Mouse (Mus musculus) heart, embryonic 12.5 days (tissue): ENCODE data around the gene Sap18b. TPM values are rescaled to one million over a fixed set of nuclear protein-coding genes. Genes with fewer than 3 reads are reported as not detected.

Experiments
- ATAC-seq: fragments of 200-750 bp; cut with Nextera tagmentation; 2 replicates; pipeline ENCODE4 v1.8.0; 2017; ENCODE audit warnings: moderate TSS enrichment, moderate library complexity; ENCODE audit not compliant: insufficient number of reproducible peaks, low FRiP score
- H3K27ac ChIP-seq: fragments of 300-500 bp; sonication (generic); 2 replicates; pipeline ENCODE4 v1.5.1; 2016; ENCODE audit warnings: mild to moderate bottlenecking, moderate library complexity; ENCODE audit not compliant: poor library complexity, severe bottlenecking
- H3K27me3 ChIP-seq: fragments of 300-500 bp; sonication (generic); replicated peaks from 2 replicates; pipeline ENCODE4 v1.6.1; 2016; ENCODE audit warnings: mild to moderate bottlenecking, moderate library complexity
- H3K36me3 ChIP-seq: fragments of 300-500 bp; sonication (generic); 2 replicates; pipeline ENCODE4 v1.6.1; 2016; ENCODE audit warnings: mild to moderate bottlenecking, moderate library complexity
- H3K4me1 ChIP-seq: fragments of 300-500 bp; sonication (generic); replicated peaks from 2 replicates; pipeline ENCODE4 v1.6.1; 2016; ENCODE audit warnings: mild to moderate bottlenecking
- H3K4me2 ChIP-seq: fragments of 300-500 bp; sonication (generic); 2 replicates; pipeline ENCODE4 v1.6.1; 2016; ENCODE audit warnings: mild to moderate bottlenecking, moderate library complexity
- H3K4me3 ChIP-seq: fragments of 300-500 bp; sonication (generic); 2 replicates; pipeline ENCODE4 v1.5.1; 2016; ENCODE audit warnings: mild to moderate bottlenecking
- H3K9ac ChIP-seq: fragments of 300-500 bp; sonication (generic); 2 replicates; pipeline ENCODE4 v1.6.1; 2016; ENCODE audit warnings: mild to moderate bottlenecking, moderate library complexity
- H3K9me3 ChIP-seq: fragments of 300-500 bp; sonication (generic); replicated peaks from 2 replicates; pipeline ENCODE4 v1.6.1; 2016; ENCODE audit warnings: mild to moderate bottlenecking, moderate library complexity
- WGBS: fragments of 180-500 bp; shearing (Covaris S2); methylation state at CpG from one replicate; pipeline ENCODE4 v1.1.7; 2016; 5-methylcytosine and 5-hydroxymethylcytosine counted together
- polyA plus RNA-seq: library from polyadenylated mRNA; unstranded; fragments of >200 nt; fragmentation: Nextera tagmentation; extraction: Ambion mirVana; gene quantifications from 2 replicates; pipeline ENCODE4 v1.2.1, GENCODE M21; 2016

The Sap18b gene
- polyA plus RNA-seq, 1 experiment from 2014 or later, result 327 TPM

DNA sequence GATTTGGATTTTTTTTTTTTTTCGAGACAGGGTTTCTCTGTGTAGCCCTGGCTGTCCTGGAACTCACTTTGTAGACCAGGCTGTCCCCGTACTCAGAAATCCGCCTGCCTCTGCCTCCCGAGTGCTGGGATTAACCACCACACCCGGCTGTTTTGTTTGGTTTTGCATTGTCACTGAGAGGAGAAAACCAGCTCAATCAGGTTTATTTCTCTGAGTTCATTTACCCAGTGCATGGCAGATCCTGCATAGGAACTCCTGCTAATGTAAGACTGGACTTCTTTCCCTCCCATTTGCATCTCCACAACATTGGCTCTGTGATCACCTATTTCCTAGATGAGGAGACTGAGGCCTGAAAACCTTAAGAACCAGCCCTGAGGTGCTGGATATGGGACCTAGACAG is 3.0 kb upstream of the Sap18b start:
- WGBS, result 88% methylated on average over 5 of the region's 5 CpGs
- H3K36me3 ChIP-seq, result no peaks in the 10 kb centered on the region
- peak overlapping the region; percentile 54; the same call in 1 of the 2 replicates for H3K27ac ChIP-seq
- no peaks in the 10 kb centered on the region for H3K27me3 ChIP-seq
- ATAC-seq, result no peak
- H3K4me2 ChIP-seq, result no peak overlapping the region
- peaks cover 26% of the 10 kb centered on the region for H3K4me1 ChIP-seq
- H3K9ac ChIP-seq, result no peak overlapping the region
- H3K4me3 ChIP-seq, result no peak overlapping the region
- H3K9me3 ChIP-seq, result no peaks in the 10 kb centered on the region

DNA sequence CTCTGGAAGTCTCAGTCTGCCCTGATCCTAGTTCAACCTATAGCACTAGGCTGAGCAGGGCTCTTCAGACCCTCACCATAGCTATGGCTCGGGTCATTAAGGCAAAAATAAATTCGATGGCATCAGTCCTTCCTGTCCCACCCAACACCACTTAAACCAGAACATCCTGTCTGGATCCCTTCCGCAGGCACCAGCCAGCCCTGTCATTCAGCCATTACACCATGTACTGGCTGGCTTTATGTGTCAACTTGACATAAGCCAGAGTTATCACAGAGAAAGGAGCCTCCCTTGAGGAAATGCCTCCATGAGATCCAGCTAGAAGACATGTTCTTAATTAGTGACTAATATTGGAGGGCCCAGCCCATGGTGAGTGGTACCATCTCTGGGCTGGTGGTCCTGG is 2.4 kb upstream of the Sap18b start:
- ATAC-seq, result peak; percentile 50; the same call in 1 of the 2 replicates

DNA sequence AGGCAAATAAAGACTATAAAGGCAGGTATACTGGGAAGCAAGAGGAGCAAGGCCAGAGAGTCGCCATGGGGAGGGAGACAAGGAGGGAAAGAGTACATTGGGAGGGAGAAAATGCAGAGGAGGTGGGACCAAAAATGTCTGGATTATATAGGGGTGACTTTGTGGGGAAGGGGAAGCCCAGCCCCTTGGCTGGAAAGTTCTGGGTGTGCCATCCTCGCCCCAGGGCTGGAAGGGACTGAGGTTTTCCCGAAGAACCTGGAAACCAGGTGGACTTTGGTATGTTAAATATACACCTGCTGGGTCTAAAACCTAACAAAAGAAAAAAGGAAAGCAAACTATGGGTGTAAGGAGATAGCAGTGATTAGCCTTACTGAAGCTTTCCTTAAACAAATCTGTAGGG is 5.0 kb downstream of the Sap18b start:
- Histone ChIP-seq H3K4me3 (no peak overlapping the region), H3K9me3 (no peaks in the 10 kb centered on the region), H3K36me3 (no peaks in the 10 kb centered on the region), H3K27ac (no peak overlapping the region), H3K4me2 (no peak overlapping the region), H3K27me3 (no peaks in the 10 kb centered on the region), H3K4me1 (peaks cover 21% of the 10 kb centered on the region), H3K9ac (no peak overlapping the region)
- 80% methylated on average over 3 of the region's 3 CpGs for WGBS
- ATAC-seq, result no peak

More for the DNA sequence above, 2.4 kb upstream of the Sap18b start:
- 22% methylated on average over 3 of the region's 3 CpGs for WGBS
- Histone ChIP-seq H3K27me3 (no peaks in the 10 kb centered on the region), H3K36me3 (no peaks in the 10 kb centered on the region), H3K4me1 (peaks cover 23% of the 10 kb centered on the region), H3K4me3 (no peak overlapping the region), H3K9me3 (no peaks in the 10 kb centered on the region), H3K4me2 (no peak overlapping the region), H3K27ac (peak overlapping the region; percentile 54; the same call in 1 of the 2 replicates), H3K9ac (no peak overlapping the region)

DNA sequence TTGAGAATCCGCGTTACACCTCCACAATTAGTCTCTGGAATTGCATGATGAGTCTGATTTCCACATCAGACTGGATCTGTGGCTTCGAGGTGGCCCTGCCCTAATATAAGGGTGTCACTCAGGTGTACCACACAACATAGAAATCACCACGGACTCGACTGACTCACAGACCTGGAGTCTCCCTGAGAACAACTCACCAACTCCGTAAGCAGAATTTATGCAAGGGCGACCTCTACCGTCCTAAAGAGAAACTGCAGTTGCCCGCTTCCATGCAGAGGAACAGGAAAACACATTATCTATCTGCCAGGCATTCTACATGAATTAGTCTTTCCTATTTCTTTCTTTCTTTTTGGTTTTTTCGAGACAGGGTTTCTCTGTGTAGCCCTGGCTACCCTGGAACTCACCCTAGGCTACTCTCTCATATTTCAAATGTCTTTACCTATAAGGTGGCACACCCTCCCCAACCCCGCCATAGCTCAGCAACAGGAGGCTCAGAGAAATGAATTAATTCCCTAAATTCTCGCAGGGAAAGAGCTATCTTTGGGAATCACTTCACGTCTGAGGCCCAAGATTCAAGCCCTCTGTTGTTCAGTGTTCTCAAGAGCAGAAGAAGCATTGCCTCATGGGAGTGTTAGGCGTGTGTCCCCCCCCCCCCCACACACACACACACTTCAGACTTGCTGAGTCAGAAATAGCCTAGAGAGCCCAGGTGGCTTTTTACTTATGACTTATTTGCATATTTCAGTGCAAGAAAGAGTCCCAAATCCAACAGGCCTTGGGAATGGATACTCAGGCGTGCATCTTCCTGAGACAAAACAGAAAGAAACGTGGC is 7.7 kb downstream of the Sap18b start:
- Histone ChIP-seq H3K36me3 (peaks cover 11% of the 10 kb centered on the region), H3K9ac (peak overlapping the region; percentile 64), H3K4me3 (peak overlapping the region; percentile 47), H3K9me3 (no peaks in the 10 kb centered on the region), H3K27me3 (no peaks in the 10 kb centered on the region), H3K4me1 (peaks cover 17% of the 10 kb centered on the region), H3K4me2 (peak overlapping the region; percentile 78), H3K27ac (peak overlapping the region; percentile 39; the same call in 1 of the 2 replicates)
- 14% methylated on average over 16 of the region's 16 CpGs for WGBS
- ATAC-seq, result peak; percentile 80

DNA sequence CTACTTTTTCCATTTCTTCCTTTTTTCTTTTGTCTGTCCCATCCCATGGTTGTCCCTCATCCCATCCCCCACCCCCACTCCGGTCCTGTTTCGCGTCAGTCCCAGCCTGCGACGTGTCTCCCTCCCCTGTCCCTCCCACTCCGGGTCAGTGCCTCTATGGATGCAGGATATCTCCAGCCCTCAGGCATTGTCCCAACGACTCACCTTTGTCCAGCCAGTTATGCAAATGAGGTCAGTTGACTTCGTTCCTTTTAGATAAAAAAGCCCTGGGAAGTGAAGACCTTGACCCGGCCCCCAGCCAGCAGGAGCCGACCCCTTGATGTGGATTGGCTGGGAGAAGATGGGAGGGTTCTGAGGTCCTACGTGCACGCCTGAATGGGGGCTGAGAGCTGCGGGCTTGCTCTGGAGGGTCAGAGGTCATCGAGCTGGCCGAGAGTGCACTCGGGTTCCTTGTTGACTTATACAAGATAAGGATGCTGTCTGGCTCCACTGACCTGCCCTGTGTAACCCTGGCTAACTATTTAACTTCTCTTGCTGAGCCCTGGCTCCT is 8.4 kb downstream of the Sap18b start:
- Histone ChIP-seq H3K36me3 (peaks cover 11% of the 10 kb centered on the region), H3K27me3 (no peaks in the 10 kb centered on the region), H3K27ac (peak overlapping the region; percentile 39; the same call in 1 of the 2 replicates), H3K9ac (peak overlapping the region; percentile 64), H3K4me2 (peak overlapping the region; percentile 78), H3K4me3 (peak overlapping the region; percentile 47), H3K4me1 (peaks cover 13% of the 10 kb centered on the region), H3K9me3 (no peaks in the 10 kb centered on the region)
- ATAC-seq, result peak; percentile 88
- under 1% methylated on average over 16 of the region's 16 CpGs for WGBS

DNA sequence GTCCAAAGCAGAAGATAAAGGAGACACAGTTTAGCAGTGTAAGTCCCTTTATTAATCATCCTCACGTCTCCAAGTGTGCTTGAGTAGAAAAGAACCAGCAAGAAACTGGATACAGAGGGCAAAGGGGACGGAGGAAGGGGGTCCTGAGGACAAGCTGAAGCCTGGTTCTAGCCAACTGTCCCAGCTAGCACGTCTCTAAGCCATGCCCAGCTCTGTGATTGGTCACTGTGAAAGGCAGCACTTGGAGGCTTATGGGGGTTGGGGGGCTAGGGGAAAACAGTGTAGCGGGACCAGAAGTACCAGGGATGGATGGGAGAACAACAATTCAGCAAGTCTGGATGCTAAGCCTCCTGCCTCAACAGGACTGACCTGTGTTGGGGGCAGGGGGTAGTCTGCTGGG is 10.7 kb downstream of the Sap18b start:
- no peaks in the 10 kb centered on the region for H3K9me3 ChIP-seq
- ATAC-seq, result no peak
- 73% methylated on average over 4 of the region's 4 CpGs for WGBS
- H3K4me3 ChIP-seq, result no peak overlapping the region
- peaks cover 13% of the 10 kb centered on the region for H3K4me1 ChIP-seq
- H3K9ac ChIP-seq, result no peak overlapping the region
- H3K4me2 ChIP-seq, result no peak overlapping the region
- no peak overlapping the region for H3K27ac ChIP-seq
- no peaks in the 10 kb centered on the region for H3K27me3 ChIP-seq
- H3K36me3 ChIP-seq, result peaks cover 29% of the 10 kb centered on the region

DNA sequence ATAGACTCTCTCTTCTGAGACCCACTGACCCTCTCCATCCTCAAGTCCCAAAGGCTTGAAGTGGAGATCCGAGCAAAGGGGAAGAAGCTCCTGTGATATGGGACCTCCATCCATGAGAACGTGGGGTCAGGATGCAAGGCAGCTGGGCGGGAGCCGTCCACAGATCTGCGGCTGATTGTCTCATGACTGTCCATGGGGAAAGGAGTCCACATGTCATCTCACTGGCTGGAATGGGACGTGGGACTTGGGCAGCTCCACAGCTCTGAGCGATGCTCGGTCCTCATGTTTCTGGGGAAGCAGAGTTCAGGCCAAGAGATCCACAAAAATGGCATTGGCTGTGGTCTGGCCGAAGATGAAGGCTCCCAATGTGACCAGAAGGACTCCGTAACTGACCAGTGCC is 12.1 kb downstream of the Sap18b start:
- no peak for ATAC-seq
- Histone ChIP-seq H3K36me3 (peaks cover 42% of the 10 kb centered on the region), H3K27me3 (no peaks in the 10 kb centered on the region), H3K4me3 (no peak overlapping the region), H3K4me2 (no peak overlapping the region), H3K4me1 (peaks cover 13% of the 10 kb centered on the region), H3K9me3 (no peaks in the 10 kb centered on the region), H3K9ac (no peak overlapping the region), H3K27ac (no peak overlapping the region)
- WGBS, result 90% methylated on average over 10 of the region's 10 CpGs

DNA sequence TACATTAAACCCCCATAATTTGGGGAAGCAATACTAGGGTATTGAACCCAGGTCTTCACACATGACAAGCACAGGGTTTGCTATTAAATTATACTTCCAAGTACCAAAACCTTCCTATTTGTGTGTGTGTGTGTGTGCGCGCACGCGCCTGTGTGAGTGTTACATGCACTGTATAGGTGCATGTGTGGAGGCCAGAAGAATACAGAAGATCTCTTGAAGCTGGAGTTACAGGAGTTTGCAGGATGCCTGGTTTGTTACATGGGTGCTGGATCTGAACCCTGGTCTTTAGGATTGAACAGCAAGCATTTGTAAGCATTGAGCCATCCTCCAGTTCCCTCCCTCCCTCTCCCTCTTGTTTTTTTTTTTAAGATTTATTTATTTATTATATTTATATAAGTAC is 14.1 kb downstream of the Sap18b start:
- H3K4me1 ChIP-seq, result no peaks in the 10 kb centered on the region; the same call in 1 of the 2 replicates
- no peaks in the 10 kb centered on the region for H3K9me3 ChIP-seq
- no peak overlapping the region for H3K4me3 ChIP-seq
- no peaks in the 10 kb centered on the region for H3K27me3 ChIP-seq
- H3K4me2 ChIP-seq, result no peak overlapping the region
- no peak overlapping the region for H3K9ac ChIP-seq
- H3K36me3 ChIP-seq, result peaks cover 57% of the 10 kb centered on the region
- no peak overlapping the region for H3K27ac ChIP-seq
- 95% methylated on average over 4 of the region's 4 CpGs for WGBS
- no peak for ATAC-seq

DNA sequence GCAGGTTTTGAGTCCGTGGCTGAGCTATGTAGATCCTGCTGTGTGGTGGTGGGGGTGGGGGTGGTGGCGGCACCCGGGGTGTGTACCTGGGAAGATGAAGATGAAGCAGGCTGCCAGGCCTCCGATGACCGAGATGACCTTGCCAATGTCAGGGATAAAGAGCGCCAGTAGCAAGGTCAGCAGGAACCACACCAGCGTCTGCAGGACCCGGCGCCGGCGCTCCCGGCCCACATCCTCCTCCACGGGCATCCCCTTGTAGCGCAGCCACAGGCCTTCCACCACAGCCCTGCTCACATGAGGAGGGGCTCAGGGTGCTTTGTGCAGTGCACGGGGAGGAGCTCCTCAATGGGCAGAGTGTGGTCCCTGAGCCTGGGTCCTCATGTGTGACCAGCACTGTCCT is 16.3 kb downstream of the Sap18b start:
- peaks cover 9% of the 10 kb centered on the region for H3K4me1 ChIP-seq
- H3K4me2 ChIP-seq, result no peak overlapping the region
- no peak overlapping the region for H3K27ac ChIP-seq
- H3K9me3 ChIP-seq, result no peaks in the 10 kb centered on the region
- WGBS, result 85% methylated on average over 15 of the region's 15 CpGs
- ATAC-seq, result no peak
- no peak overlapping the region for H3K4me3 ChIP-seq
- H3K9ac ChIP-seq, result no peak overlapping the region
- H3K36me3 ChIP-seq, result peaks cover 69% of the 10 kb centered on the region
- H3K27me3 ChIP-seq, result no peaks in the 10 kb centered on the region

DNA sequence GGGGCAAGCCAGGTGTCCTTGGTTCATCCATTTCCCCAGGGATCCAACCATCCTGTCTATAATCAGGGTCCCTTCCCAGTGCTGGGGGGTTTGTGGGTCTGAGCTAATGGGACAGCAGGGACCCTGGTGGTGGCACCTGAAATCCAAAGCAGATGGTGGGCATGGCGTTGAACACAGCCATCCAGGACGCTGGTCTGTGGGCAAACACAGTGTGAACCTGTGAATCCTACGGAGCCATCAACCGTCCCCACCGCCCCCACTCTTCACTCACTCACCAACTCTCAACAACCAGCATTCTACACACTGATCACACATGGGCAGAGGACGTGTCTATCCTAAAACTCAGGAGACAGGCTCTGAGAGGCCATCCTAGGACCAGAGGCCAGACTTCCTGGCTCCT is 18.8 kb downstream of the Sap18b start:
- Histone ChIP-seq H3K36me3 (peaks cover 62% of the 10 kb centered on the region), H3K27ac (no peak overlapping the region), H3K9ac (no peak overlapping the region), H3K27me3 (no peaks in the 10 kb centered on the region), H3K4me2 (no peak overlapping the region), H3K9me3 (no peaks in the 10 kb centered on the region), H3K4me3 (no peak overlapping the region), H3K4me1 (peaks cover 9% of the 10 kb centered on the region)
- no peak for ATAC-seq
- 84% methylated on average over 6 of the region's 6 CpGs for WGBS

DNA sequence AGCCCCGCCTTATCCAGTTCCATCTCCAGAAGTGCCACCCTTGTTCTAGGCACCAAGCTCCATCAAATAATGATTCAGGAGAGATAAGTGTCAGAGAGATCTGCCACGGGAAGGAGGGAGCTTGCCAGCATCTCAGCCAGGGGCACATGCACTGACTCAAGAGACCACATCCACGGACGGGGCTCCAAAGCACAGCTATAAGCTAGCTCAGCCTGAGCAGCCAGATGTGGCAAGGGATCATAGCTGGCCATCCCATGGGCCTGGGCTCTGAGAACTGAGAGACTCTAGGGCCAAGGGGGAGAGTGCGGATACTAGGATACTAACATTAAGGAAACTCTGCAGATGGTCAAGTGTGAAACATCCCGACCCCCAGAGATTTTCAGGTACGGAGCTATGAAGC is 19.9 kb downstream of the Sap18b start:
- Histone ChIP-seq H3K27me3 (no peaks in the 10 kb centered on the region), H3K4me2 (no peak overlapping the region), H3K9ac (no peak overlapping the region), H3K9me3 (no peaks in the 10 kb centered on the region), H3K36me3 (peaks cover 54% of the 10 kb centered on the region), H3K4me1 (peaks cover 9% of the 10 kb centered on the region), H3K4me3 (no peak overlapping the region), H3K27ac (no peak overlapping the region)
- 81% methylated on average over 7 of the region's 7 CpGs for WGBS
- ATAC-seq, result no peak
